Mouse (Mus musculus) heart, postnatal 36 days (tissue): ENCODE measurements around the gene Atp5s. TPM values are rescaled to one million over a fixed set of nuclear protein-coding genes. Genes with fewer than 3 reads are reported as not detected.

Experiments used
- DNase-seq, 2 experiments: peaks; one replicate each; pipeline ENCODE4 v3.0.0; 2021 to 2022
- intact Hi-C: fragments of 180-260 bp; cut with DNase I; formaldehyde crosslinking; loops from one replicate; pipeline ENCODE4 v1.15.1; 2025
- total RNA-seq, 2 experiments: library from RNA; stranded (reverse); gene quantifications; 2 replicates each; pipeline ENCODE4 v1.2.3; 2021

Gene Atp5s
- total RNA-seq, result 10 to 100 TPM; 30.3 to 31.9 TPM

DNA sequence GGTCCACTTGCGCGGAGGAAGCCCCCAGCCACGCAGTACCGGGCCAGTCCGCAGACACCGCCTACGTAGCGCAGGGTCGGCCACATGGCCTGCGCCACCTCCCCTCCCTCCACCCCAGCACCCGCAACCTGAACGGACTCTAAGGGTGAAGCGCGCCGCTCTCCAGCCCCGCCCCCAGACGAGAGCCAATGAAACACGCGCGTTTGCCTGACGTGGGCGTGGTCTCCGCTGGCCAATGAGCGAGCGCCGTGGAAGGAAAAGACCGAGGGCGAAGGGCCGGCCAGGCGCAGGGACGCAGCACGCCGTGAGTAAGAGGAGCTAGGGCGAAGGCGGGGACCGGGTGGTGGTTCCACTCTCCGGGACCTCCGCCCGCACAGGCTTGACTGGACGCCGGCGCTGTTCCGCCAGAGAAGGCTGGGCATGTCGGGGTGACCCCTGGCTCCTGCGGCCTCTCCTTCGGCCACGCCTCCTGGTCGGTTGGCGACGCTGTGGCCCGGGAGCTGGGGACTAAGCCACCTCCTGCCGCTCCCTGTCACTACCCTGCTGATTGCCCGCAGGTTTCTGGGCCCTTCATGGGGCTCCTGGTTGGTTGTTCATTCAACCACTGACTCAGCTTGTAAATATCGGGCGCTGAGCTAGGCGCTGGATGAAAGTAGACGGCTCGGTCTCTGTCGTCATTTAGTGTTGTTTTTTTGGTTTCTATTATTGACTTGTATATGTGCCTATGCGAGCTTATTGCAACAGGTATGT lies at the start of gene Atp5s, which contains the start of gene L2hgdh:
Gene Atp5s, plus strand, starts transcription at position 240 of the 750 bp plus-strand sequence.
Gene L2hgdh, minus strand, starts transcription at position 163 of the 750 bp plus-strand sequence.
- peak; percentile 95 to 96 for DNase-seq
- intact Hi-C loops, result no loop called here

- intact Hi-C loops, result no loop called here
- DNase-seq, result no peak
Measured at GRCm38 (mm10) chr12:69676157-69676556, 48.6 kb upstream of the Atp5s start.

GRCm38 (mm10) chr12:69680635-69681565 lies 43.9 kb upstream of the Atp5s start:
- intact Hi-C loops, result loop anchor here (2.0 to 5.0 kb wide), 4 partner anchors 34 to 484 kb away; partner anchors contain the start of genes Arf6, Dnaaf2, Gm49383 and Gm9887

DNA sequence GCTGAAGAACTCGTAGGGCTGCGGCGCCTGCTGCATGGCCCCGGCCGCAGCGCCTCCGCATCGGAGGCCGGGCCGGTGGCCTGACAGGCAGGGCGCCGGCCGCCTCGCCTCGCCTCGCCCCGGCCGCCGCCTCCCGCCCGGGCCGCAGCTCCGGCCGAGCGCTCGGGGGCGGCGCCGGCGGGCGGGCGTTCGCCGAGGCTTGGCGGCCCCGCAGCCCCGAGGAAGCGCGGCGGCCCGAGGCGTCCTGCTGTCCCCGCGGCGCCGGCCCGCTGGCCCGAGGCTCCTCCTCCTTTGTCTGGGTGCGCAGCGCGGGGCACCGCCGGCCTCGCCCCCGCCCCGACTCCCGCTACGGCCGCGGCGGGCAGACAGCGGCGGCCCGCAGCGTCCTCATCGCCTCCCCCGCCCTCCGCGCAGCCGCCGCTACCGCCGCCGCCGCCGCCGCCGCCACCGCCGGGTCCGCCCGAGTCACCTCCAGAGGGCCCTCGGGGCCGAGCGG lies 43.1 kb upstream of the Atp5s start, which contains the start of gene Sos2:
Gene Sos2, minus strand, starts transcription at position 287 of the 496 bp plus-strand sequence.
- intact Hi-C loops, result loop anchor here (2.0 to 5.0 kb wide), 5 partner anchors 34 to 484 kb away; partner anchors contain the start of genes Arf6, Dnaaf2, Gm49383 and Gm9887
- peak; percentile 64 to 80 for DNase-seq

More at GRCm38 (mm10) chr12:69680635-69681565, 43.9 kb upstream of the Atp5s start:
- DNase-seq, result peak; percentile 54 to 73

DNA sequence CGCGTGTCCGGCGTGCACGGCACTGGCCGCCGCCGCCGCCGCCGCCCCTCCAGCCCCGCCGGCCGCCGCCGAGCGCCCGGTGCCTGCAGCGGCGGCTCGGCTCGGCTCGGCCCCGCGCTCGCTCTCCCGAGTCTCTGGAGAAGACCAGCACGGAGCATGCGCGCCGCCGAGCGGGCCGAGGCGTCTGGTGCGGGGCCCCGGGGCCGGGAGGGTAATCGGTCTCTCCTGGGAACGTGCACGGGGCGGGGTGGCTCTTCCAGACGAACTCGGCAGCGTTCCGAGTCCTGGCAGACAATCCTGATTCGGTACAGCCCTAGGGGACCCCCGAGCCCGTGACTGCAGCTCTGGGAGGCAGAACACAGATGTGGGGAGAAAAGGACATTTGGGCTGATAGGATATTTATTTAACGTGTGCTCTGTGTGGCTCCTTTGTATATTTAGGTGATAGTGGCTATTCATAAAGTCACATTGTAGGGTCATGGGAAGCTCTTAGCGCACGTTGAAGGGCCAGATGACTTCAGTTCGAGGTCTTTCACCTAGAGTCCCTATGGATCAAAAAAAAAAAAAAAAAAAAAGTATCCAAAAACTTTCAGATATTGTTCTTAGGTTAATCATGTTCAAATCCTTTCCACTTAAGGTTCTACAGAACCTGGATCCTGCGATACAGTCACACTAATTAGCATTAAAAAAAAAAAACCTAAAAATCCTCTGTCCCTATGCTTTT lies 42.5 kb upstream of the Atp5s start:
- peak; percentile 86 to 89 for DNase-seq
- intact Hi-C loops, result loop anchor here (2.0 to 5.0 kb wide), 4 partner anchors 35 to 485 kb away; partner anchors contain the start of genes Dnaaf2, Gm49383 and Vcpkmt

DNA sequence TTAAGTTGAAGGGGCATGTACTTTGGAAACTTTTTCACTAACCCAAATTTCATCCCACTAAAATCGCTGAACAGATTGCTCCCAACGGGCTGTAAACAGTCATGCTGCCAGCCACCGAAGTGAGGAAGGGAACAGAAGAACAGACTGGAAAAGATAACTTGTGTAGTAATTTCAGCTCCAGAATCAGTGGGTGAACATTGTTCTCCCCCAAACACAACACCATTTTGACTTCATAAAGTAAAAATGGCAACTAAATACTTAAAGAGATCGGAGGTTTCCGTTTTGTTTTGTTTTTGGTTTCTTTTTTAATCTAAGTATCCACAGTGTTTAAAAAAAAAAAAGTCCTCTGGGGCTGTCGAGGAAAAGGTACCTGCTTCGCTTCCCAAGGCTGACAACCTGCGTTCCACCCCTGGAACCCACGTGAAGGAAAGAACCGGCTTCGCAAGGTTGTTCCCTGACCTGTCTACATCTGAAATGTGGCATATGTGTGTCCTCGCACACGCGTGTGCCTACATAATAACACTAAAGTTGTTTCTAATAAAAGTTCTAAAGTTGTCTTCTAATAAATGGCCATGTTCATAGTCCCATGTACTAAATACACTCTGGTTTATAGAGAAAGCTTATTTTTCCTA lies 41.8 kb upstream of the Atp5s start:
- DNase-seq, result peak in 1 of 2 experiments; percentile 23
- intact Hi-C loops, result loop anchor here (2.0 to 5.0 kb wide), 4 partner anchors 36 to 486 kb away; partner anchors contain the start of genes Dnaaf2, Gm49383 and Vcpkmt

DNA sequence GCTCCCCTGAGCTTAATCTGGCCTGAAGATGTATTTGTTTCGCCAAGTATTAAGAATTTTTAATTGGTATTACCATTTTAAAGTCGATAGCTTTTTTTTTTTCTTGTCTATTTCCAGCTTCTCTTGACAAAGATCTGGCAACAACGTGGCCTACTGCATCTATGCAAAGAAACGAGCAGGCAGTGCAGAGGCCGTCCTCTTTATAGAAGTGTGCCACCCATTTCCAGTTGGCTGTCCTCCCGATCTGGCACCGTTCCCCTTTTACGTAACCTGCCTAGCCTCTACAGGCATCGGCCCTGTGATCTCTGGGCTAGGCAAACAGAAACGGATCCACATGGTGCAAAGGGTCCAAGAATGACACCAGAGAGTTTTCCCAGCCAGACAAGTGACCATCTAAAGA lies 41.2 kb upstream of the Atp5s start:
- DNase-seq, result peak; percentile 86
- intact Hi-C loops, result loop anchor here (2.0 to 5.0 kb wide), 4 partner anchors 36 to 486 kb away; partner anchors contain the start of genes Dnaaf2, Gm49383 and Vcpkmt

GRCm38 (mm10) chr12:69688368-69688767 lies 36.4 kb upstream of the Atp5s start:
- no peak for DNase-seq

GRCm38 (mm10) chr12:69689094-69689493 lies 35.7 kb upstream of the Atp5s start:
- intact Hi-C loops, result no loop called here

More at GRCm38 (mm10) chr12:69688368-69688767, 36.4 kb upstream of the Atp5s start:
- intact Hi-C loops, result no loop called here

DNA sequence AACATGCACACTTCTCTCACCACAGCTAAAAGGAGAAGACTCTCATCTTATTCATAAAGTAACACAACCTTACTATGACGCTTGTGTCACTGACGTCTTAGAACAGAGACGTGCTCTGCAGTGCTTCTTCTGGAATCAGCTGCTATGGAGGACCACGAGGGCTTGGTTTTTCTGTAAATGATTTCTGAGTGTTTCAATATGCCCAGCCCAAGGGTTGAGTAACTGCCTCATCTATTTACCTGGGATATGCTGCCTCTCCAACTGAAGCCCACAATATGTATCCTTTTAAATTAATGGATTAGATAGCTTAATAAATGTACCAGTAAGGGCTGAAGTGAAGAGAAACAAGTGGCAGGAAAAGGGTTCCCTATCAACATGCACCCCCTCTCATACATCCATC lies 34.0 kb upstream of the Atp5s start:
- no peak for DNase-seq
- intact Hi-C loops, result no loop called here

More at GRCm38 (mm10) chr12:69689094-69689493, 35.7 kb upstream of the Atp5s start:
- DNase-seq, result no peak

DNA sequence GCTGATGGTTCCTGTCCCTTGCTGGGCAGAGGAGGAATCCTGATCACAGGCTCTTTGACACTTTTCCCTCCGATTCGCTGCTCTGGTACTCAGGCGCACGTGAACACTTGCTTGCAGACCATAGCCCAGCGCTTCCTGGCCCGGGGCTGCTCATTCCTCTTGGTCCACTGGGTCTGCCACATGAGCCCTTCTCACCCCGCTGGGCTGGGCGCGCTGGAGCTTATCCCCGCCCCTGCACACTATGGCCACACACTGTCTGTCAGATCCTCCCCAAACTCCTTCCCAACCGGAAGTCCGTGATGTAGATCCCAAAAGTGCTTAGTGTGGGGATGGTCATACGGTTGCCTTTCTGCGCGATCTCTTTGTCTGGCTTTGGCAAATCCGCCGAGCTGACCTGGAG lies 31.3 kb upstream of the Atp5s start:
- no peak for DNase-seq
- intact Hi-C loops, result no loop called here

DNA sequence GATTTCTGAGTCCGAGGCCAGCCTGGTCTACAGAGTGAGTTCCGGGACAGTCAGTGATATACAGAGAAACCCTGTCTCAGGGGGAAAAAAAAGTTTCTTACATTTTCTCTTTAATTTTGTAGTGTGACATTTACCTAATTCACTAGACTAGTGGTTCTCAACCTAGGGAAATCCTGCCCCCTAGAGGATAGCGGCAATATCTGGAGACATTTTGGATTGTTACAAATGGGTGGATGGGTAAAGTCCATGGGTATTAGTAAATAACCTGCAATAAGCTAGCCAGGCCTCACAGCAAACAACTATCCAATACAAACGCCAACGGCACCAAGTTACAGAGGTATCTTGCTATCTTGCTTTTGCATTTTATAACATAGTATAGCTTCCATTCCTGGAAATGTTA lies 28.0 kb upstream of the Atp5s start:
- DNase-seq, result peak; percentile 60
- intact Hi-C loops, result loop anchor here (1.0 to 5.0 kb wide), 3 partner anchors 49 to 339 kb away; partner anchors contain the start of genes Nemf and Vcpkmt

- intact Hi-C loops, result loop anchor here (5.0 kb wide), 2 partner anchors 51 to 116 kb away; partner anchors contain the start of gene Vcpkmt
- no peak for DNase-seq
Measured at GRCm38 (mm10) chr12:69698352-69698751, 26.4 kb upstream of the Atp5s start.

DNA sequence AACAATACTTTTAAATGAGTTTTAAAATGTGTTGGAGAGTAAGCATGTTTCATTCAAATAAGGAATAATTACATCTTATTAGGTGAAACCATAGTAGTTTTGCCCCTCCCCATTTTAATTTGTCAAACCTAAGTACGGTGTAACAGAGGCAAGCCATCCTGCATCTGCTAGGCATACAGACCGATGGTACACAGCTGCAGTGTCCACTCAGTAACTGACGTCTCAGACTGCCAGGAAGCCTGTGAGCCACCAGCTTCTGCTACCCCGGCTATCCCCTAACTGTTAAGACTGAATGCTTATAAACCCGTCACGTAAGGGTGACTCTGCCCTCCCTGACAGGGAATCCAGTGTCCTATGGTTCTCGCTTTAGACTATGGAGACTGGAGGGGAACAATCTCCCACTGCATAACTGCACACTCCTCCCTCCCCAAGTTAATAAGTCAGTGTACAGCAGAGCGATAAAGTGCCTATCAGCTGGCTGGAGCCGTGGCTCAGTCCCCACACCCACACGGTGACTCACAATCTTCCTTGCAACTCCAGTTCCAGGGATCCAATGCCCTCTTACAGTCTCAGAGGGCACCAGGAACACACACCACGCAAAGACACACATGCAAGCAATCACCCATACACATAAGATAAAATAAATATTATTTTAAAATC lies 19.8 kb upstream of the Atp5s start:
- DNase-seq, result no peak
- intact Hi-C loops, result no loop called here

- no peak for DNase-seq
- intact Hi-C loops, result no loop called here
Measured at GRCm38 (mm10) chr12:69713628-69714027, 11.1 kb upstream of the Atp5s start.

DNA sequence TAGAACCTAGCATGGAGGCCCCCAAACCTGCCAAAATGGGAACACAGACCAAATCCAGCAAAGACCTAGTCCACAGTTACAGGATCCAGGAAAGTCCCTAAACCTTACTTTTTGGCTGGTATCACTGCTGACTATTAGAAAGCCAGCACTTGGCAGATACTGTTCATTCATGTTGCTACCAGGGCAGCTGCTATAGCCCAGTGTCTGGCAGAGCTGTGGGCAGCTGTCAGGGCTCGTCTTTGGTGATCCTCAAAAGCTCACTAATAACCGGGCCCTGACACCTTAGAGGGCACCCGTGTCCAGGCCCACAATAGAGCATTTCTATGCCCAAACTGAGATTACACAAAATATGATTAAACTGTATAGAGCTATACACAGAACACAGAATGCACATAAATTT lies 1.9 kb upstream of the Atp5s start:
- no peak for DNase-seq
- intact Hi-C loops, result no loop called here

- intact Hi-C loops, result no loop called here
- no peak for DNase-seq
Measured at GRCm38 (mm10) chr12:69723376-69723775, 1.4 kb upstream of the Atp5s start.

- no peak for DNase-seq
- intact Hi-C loops, result no loop called here
Measured at GRCm38 (mm10) chr12:69724018-69724710, 586 bp upstream of the Atp5s start.
